Mouse (Mus musculus): Measurements from ENCODE around the gene Rab3gap2.

Gene Rab3gap2

DNA sequence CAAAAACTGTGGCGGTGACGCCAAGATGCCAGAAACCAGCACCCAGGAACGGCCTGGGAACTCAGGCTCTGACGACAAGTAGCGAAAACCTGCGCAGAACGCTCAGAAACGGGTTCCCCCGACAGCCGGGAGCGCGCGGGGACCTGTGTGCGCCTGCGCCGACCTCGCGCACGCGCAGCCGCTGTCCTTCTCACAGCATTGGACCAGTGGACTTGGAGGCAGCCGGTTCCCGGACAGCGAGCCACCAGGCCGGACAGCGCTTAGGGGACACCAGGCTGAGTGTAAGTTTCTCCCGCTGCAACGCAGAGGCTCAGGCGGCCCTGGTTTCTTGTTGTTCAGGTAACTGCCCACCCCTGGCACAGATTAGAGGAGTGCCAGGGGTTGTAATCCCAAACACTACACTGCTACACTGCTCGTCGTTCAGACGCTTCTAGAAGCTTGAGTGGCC, 128.1 kb downstream of the Rab3gap2 start, which contains the start of gene Bpnt1:
Bpnt1 (plus strand) TSS at position 167 of the 448 bp plus-strand sequence.
- DNase-seq (ENCODE audit: low spot score) = peak; percentile 87

DNA sequence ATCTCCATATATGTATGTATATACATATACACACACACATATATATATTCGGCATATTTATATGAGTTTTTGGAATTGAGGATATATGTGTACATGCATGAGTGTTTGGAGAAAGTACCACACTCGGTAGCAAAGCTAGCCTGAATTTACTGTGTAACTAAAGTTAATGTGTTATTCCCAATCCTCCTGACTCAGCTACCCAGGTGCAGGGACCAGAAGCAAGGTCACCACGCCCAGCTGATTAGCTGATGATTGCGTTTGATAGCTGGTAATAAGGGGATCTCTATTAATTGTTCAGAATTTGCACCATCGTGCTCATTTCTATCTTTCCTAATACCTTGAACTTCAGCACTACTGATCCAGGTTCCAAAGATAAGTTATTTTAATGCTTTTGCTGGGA, 129.7 kb downstream of the Rab3gap2 start:
- no peak for DNase-seq (ENCODE audit: low spot score)

DNA sequence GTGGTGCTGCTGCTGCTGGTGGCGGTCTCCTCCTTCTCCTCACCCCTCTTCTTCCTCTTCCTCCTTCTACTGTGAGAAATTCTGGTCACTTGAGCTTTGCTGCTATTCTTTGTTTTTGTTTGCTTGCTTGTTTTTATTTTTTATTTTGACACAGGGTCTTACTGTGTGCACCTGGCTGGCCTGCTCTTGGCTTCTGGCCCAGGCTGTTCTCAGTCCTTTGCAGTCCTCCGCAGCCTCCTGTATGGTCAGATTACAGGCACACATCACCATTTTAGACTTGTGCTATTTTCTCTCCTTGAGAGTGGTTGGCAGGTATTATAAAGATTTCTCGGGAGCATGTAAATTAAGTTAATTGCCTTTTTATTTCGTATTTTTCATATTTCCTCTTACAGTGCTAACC, 130.2 kb downstream of the Rab3gap2 start:
- DNase-seq (ENCODE audit: low spot score) = no peak

DNA sequence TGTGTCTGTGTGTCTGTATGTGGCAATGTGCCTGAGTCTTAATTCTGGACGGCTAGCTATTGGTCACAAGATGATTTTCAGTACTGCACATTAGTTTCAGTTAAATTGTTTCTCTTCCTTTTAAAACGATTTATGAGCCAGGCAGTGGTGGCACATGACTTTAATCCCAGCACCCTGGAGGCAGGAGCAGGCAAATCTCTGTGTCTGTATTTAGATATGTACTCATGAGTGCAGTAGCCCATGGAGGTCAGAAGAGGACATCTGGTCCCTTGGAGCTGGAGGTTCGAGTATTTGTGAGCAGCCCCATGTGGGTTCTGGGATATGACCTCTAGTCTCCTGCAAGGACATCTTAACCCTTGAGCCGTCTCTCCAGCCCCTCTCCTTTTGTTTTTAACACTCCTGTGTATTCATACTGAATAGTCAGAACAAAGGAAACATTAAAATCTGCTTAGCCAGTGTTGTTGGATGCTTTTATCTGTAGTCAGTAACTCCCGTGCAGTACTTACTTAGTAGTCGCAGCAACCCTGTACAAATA, 131.4 kb downstream of the Rab3gap2 start:
- DNase-seq (ENCODE audit: low spot score) = no peak

Data from urinary bladder, postnatal 14 days (tissue).